Mouse (Mus musculus) layer of hippocampus, postnatal 14 days (tissue): ENCODE measurements at regions not wholly inside any gene's neighbourhood (a gene's known extent, or its start where the extent isn't known, plus 50 kb on each side); places are given as distances from the start of the nearest gene placed in this dataset.

Source experiments
- DNase-seq, 2 experiments: peaks; one replicate each; pipeline ENCODE4 v3.0.0; 2021 to 2022; ENCODE audit warnings: low spot score in 2 of 2, mixed read lengths in 1 of 2

GRCm38 (mm10) chr6:50052416-50052815 is 57.6 kb upstream of the Mpp6 start:
- DNase-seq = peak in 1 of 2 experiments; percentile 61

- DNase-seq = peak in 1 of 2 experiments; percentile 29
Measured at GRCm38 (mm10) chr6:50053086-50053485, 57.0 kb upstream of the Mpp6 start.

DNA sequence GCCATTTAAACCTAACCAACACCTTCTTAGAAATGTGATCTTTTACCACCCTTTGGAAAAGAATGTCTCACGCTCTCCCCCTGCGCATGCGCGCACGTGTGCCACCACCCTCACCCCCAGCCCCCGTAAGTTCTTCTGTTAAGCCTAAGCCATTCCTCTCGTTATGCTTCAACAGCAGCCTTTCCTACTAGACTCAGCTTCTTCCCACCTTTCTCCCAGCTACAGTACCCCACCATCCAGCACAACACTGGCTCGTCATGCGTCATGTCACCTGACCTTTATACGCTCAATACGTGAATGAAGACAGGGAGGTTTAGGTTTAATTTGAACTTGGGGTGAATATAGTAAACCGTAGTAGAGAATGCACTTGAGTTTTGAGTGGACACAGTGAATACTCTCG is 55.8 kb upstream of the Mpp6 start:
- DNase-seq = no peak

GRCm38 (mm10) chr6:50058596-50058995 is 51.4 kb upstream of the Mpp6 start:
- DNase-seq = no peak

DNA sequence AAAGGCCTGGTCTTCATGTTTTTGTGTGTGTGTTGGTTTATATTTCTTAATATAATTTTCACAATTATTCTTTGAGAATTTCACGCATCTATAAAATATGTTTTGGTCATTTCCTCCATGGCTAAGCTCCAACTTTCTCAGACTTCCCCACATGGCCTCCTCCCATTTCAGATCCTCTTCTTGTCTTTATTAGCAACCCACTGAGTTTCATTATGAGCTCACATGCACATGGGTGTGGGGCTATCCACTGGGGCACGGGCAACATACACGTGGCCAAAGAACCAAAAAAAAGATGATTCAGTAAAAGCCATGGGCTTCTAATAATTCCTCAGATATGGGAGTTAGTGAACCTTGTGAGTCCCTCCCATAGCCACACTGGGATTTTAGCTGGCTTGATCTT is 50.1 kb upstream of the Mpp6 start:
- DNase-seq = no peak
